Mouse (Mus musculus) ES-E14 (cell line): ENCODE measurements around the gene Degs2.

Experiments used
- CHD2 ChIP-seq: IDR thresholded peaks from 2 replicates; pipeline ENCODE4 v1.6.1; 2014; ENCODE audit warnings: mild to moderate bottlenecking, low read depth, low read length, inconsistent platforms
- HCFC1 ChIP-seq: IDR thresholded peaks from 2 replicates; pipeline ENCODE4 v1.6.1; 2012; ENCODE audit warnings: low read length, inconsistent platforms, borderline replicate concordance; ENCODE audit not compliant: insufficient read depth
- MAFK ChIP-seq: IDR thresholded peaks from 2 replicates; pipeline ENCODE4 v1.6.1; 2014; ENCODE audit warnings: mild to moderate bottlenecking, low read depth, low read length, inconsistent platforms; ENCODE audit not compliant: insufficient read depth

DNA sequence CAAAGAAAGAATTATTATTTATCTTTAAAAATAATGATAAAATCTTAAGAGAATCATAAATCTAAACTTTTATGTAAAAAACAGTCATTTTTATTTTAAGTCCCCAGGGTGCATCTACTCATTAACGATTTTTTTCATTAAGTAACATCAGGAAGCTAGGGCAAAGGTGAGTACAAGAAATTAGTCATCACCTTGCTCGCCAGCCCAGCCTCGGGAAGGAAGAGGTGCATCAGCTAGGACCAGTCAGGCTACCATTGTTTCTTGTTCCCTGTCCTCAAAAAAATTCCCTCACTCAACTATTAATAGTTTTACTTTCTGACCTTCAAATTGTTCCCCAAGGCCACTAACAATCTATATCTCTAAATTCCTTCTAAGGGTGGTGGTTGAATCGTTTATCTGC lies 23.7 kb downstream of the Degs2 start:
- no peak for TF ChIP-seq MAFK
- TF ChIP-seq HCFC1: no peak
- no peak for TF ChIP-seq CHD2
